Mouse (Mus musculus) ES-Bruce4 (cell line): Measurements from ENCODE around the gene Best2. TPM values are rescaled to one million over a fixed set of nuclear protein-coding genes. Genes with fewer than 3 reads are reported as not detected.

Source experiments
- H3K27ac ChIP-seq: 2 replicates; pipeline ENCODE4 v1.5.1; 2012; ENCODE audit warnings: low read length, inconsistent platforms; ENCODE audit not compliant: insufficient read depth
- H3K27me3 ChIP-seq: 2 replicates; pipeline ENCODE4 v1.6.1; 2012; ENCODE audit warnings: mild to moderate bottlenecking, low read length, inconsistent platforms; ENCODE audit not compliant: control insufficient read depth, poor library complexity, insufficient read depth, severe bottlenecking
- H3K36me3 ChIP-seq: 2 replicates; pipeline ENCODE4 v1.6.1; 2012; ENCODE audit warnings: inconsistent platforms, mild to moderate bottlenecking, low read length, moderate library complexity; ENCODE audit not compliant: control insufficient read depth, poor library complexity, insufficient read depth, severe bottlenecking
- H3K4me1 ChIP-seq: one replicate; pipeline ENCODE4 v1.8.1; 2011; ENCODE audit warnings: low read length; ENCODE audit not compliant: control insufficient read depth, insufficient read depth
- H3K4me3 ChIP-seq: 2 replicates; pipeline ENCODE4 v1.5.1; 2011; ENCODE audit warnings: low read depth, mild to moderate bottlenecking, low read length
- H3K9ac ChIP-seq: 2 replicates; pipeline ENCODE4 v1.6.1; 2012; ENCODE audit warnings: low read depth, mild to moderate bottlenecking, inconsistent platforms; ENCODE audit not compliant: poor library complexity, severe bottlenecking
- H3K9me3 ChIP-seq: replicated peaks from 2 replicates; pipeline ENCODE4 v1.6.1; 2012; ENCODE audit warnings: mild to moderate bottlenecking, low read length, inconsistent platforms; ENCODE audit not compliant: control insufficient read depth, poor library complexity, insufficient read depth, severe bottlenecking
- CTCF ChIP-seq: IDR thresholded peaks from one replicate; pipeline ENCODE4 v1.8.1; 2011; ENCODE audit warnings: low read depth, low read length
- EP300 ChIP-seq: IDR thresholded peaks from 2 replicates; pipeline ENCODE4 v1.6.1; 2011; ENCODE audit warnings: low read depth, low read length; ENCODE audit not compliant: insufficient read depth
- POLR2A ChIP-seq: IDR thresholded peaks from one replicate; pipeline ENCODE4 v1.8.1; 2011; ENCODE audit warnings: low read length; ENCODE audit not compliant: insufficient read depth
- polyA plus RNA-seq: library from polyadenylated mRNA; stranded (reverse); fragments of >200 nt; gene quantifications from 2 replicates; pipeline ENCODE4 v1.2.4, GENCODE M21; 2011; ENCODE audit warnings: low read depth; ENCODE audit not compliant: missing spikeins, insufficient read depth, insufficient read length

Best2 gene
- polyA plus RNA-seq, 1 experiment: 1.2 TPM

DNA sequence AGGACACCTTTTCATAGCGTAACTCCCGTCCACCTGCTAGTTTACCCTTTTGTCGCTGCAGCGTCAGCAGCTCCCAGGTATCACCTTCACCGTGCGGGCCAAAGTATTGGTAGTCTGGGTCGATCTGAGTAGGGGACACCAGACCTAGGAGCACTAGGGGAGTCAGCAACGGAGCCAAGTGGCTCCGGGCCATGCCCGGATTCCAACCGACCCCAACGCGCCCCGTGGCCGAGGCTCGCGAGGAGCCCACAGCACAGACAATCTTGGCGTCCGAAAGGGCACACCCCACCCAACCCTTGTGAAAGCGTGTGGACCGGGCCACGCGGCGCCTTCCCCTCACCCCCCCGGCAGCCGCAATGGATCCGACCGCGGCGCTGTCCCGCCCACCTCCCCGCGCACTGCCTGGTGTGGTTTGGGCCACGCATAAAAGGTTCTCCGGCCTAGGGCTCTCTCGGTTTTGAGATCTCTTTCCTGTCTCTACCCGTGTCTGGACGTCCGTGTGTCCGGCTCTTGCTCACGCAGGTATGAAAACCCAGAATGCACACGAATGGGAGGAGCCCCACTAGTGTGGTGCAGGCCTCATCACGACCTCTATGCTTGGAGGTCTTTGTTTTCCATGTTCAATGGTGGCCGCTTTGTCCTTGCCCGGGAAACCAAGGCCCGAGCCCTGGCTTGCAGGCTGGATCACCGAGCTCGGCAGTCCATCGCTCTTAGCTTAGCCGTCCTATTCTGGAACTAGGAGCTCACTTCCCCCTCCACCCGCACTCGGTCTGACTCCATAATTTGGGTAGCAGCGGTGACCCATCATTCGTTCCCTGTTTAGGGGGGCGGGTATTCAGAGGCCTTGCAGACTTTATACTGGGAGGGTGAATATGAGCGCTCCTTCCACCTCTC, 44.8 kb downstream of the Best2 start, which contains the start of the genes Gm49661, Prdx2 and Rnaseh2a:
TSS of gene Gm49661 (minus strand) at position 193 of the 894 bp plus-strand sequence.
TSS of gene Prdx2 (plus strand) at position 347 of the 894 bp plus-strand sequence.
TSS of gene Rnaseh2a (minus strand) at position 527 of the 894 bp plus-strand sequence.
- Histone ChIP-seq H3K27me3 (no peaks in the 10 kb centered on the region), H3K36me3 (peaks cover 20% of the 10 kb centered on the region), H3K4me3 (peak within 1 kb of the TSS; percentile 72), H3K9ac (peak within 1 kb of the TSS; percentile 82), H3K27ac (peak within 1 kb of the TSS; percentile 64), H3K4me1 (peaks cover 4% of the 10 kb centered on the region), H3K9me3 (no peaks in the 10 kb centered on the region)
- TF ChIP-seq EP300: 0 out of 2 replicates have a peak, but pooled peaks have one; percentile 25
- no peak for TF ChIP-seq CTCF
- peak; percentile 89 for TF ChIP-seq POLR2A

DNA sequence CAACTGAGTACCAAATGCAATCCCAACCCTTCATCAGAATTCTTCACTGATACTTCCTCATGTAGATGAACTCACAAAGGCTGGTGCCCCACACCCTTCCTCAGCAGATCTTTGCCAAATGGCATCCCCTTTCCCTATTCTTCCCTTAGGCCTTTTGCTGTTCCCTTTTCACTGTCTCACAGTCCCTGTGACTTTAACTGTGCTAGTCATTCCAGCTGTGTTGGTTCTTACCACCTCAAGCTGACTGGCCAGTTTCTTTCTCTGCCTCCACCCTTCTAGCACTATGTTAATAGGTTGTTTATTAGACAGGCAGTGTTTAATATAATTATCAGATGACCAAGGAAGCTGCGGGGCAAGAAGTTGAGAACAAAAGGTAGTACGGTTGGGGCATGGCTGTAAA, 45.7 kb downstream of the Best2 start:
- TF ChIP-seq EP300: no peak
- no peak for TF ChIP-seq POLR2A
- no peak for TF ChIP-seq CTCF
- H3K27ac ChIP-seq: peak overlapping the region; percentile 64
- H3K9me3 ChIP-seq: no peaks in the 10 kb centered on the region
- H3K36me3 ChIP-seq: peaks cover 20% of the 10 kb centered on the region
- H3K27me3 ChIP-seq: no peaks in the 10 kb centered on the region
- peak overlapping the region; percentile 72 for H3K4me3 ChIP-seq
- peaks cover 4% of the 10 kb centered on the region for H3K4me1 ChIP-seq
- H3K9ac ChIP-seq: peak overlapping the region; percentile 82

DNA sequence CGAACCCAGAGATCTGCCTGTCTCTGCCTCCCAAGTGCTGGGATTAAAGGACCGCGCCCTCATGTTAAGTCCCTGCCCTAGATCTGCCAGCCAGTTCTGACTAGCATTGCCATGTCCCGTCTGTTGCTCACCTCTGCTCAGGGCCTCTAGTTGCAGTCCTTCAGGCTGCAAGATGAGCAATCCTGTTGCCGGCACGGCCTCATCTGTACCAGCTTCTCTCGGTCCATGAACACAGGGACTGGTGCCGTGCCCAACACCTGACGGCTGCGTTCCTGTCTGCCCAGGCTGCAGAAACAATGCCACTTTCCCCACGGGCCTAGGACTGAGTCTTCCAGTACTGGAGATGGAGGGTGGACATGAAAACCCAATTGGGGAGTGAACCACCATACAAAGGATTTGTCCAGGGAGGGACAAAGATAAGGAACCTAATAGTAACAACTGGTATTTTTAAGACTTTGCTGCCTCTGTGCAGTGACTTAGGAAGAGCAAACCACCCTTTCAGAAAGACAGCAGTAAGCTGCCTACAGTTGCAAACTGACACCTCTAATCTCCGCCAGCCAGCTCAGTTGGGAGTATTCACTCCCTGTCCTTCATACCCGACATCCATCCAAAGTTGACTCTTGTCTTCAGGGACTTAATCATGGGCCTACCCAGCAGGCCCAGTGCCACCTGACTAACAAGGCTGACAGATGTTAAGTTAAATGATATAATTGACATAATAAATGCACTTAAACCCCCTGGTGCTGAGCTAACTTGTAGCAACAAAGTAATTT, 46.6 kb downstream of the Best2 start:
- no peaks in the 10 kb centered on the region for H3K27me3 ChIP-seq
- peaks cover 19% of the 10 kb centered on the region for H3K36me3 ChIP-seq
- peak overlapping the region; percentile 5 for H3K27ac ChIP-seq
- H3K9me3 ChIP-seq: no peaks in the 10 kb centered on the region
- TF ChIP-seq EP300 (no peak), POLR2A (no peak), CTCF (no peak)
- H3K9ac ChIP-seq: no peak overlapping the region; the same call in 1 of the 2 replicates
- peaks cover 4% of the 10 kb centered on the region for H3K4me1 ChIP-seq
- 0 out of 2 replicates have a peak overlapping the region, but pooled peaks have one; percentile 0 for H3K4me3 ChIP-seq

DNA sequence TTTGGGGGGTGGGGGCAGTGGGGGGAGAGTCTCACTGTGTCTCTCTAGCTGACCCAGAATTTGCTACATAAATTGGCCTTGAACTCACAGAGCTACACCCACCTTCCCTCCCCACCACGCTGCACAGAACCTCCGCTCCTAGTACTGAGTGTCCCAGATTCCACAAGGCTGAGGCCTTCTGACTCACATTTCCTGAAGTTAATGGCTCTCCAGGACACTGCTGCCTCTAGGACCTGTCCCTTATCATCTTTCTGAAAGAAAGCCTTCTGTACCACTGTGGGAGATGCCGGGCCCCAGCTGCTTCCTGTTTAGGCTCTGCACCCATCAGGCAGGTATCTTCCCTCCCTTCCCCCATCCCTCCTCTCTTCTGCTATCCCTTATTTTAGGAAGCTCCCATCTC, 47.7 kb downstream of the Best2 start:
- H3K4me1 ChIP-seq: peaks cover 4% of the 10 kb centered on the region
- H3K36me3 ChIP-seq: peaks cover 24% of the 10 kb centered on the region
- TF ChIP-seq CTCF (no peak), EP300 (no peak), POLR2A (no peak)
- H3K4me3 ChIP-seq: peak overlapping the region; percentile 18
- H3K9me3 ChIP-seq: no peaks in the 10 kb centered on the region
- peak overlapping the region; percentile 90 for H3K27ac ChIP-seq
- H3K27me3 ChIP-seq: no peaks in the 10 kb centered on the region
- H3K9ac ChIP-seq: peak overlapping the region; percentile 45

DNA sequence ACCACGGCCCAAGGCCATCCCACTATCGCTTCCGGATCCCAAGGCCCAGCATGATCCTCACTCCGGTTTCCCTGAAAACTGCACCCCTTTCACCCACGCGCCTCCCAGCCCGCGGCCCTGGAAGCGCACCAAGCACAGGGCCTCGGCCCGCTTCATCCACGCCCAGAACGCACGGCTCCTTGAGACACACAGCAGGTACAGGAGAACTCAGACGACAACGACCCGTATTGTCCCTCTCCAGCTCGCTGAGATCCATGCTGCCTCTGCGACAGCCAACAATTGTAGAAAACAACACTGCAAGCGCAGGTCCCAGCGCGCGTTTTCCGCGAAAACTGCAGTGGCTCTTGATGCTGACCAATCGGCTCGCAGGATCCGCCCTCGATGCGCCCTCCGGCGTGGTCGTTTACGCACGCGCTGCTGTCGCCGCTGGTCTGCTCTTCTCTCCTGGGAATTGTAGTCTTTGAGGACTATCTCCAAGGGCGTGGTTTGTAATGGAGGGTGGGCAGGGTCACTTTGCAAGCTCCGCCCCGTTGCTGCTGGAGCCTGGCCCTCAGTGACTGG, 48.5 kb downstream of the Best2 start:
- TF ChIP-seq EP300 (no peak), POLR2A (peak; percentile 86)
- H3K36me3 ChIP-seq: peaks cover 24% of the 10 kb centered on the region
- no peaks in the 10 kb centered on the region for H3K27me3 ChIP-seq
- peak overlapping the region; percentile 63 for H3K27ac ChIP-seq
- H3K9me3 ChIP-seq: no peaks in the 10 kb centered on the region
- peaks cover 4% of the 10 kb centered on the region for H3K4me1 ChIP-seq
- peak overlapping the region; percentile 80 for H3K9ac ChIP-seq
- H3K4me3 ChIP-seq: peak overlapping the region; percentile 90
